Mouse (Mus musculus) erythroblast, embryonic 14.5 days (primary cell): ENCODE data around the gene Htr5a. TPM values are rescaled to one million over a fixed set of nuclear protein-coding genes. Genes with fewer than 3 reads are reported as not detected.

Experiments used
- H3K27me3 ChIP-seq: 2 replicates; pipeline ENCODE4 v1.6.1; 2012; ENCODE audit warnings: inconsistent platforms; ENCODE audit not compliant: control insufficient read depth
- H3K36me3 ChIP-seq: 2 replicates; pipeline ENCODE4 v1.6.1; 2012; ENCODE audit warnings: mild to moderate bottlenecking, inconsistent platforms; ENCODE audit not compliant: control insufficient read depth
- H3K4me1 ChIP-seq: 2 replicates; pipeline ENCODE4 v1.6.1; 2012; ENCODE audit warnings: inconsistent platforms; ENCODE audit not compliant: control insufficient read depth
- H3K4me3 ChIP-seq: replicated peaks from 2 replicates; pipeline ENCODE3; 2012; ENCODE audit warnings: moderate library complexity, mild to moderate bottlenecking, inconsistent platforms
- H3K9me3 ChIP-seq: 2 replicates; pipeline ENCODE4 v1.6.1; 2012; ENCODE audit warnings: low read length, inconsistent platforms, mixed read lengths; ENCODE audit not compliant: control insufficient read depth
- GATA1 ChIP-seq: IDR thresholded peaks from 2 replicates; pipeline ENCODE4 v1.6.1; 2012; ENCODE audit warnings: low read length, inconsistent platforms, mixed read lengths
- TAL1 ChIP-seq: IDR thresholded peaks from 3 replicates; pipeline ENCODE4 v1.6.1; 2012; ENCODE audit warnings: low read length, inconsistent platforms, mixed read lengths
- polyA plus RNA-seq: library from polyadenylated mRNA; stranded (reverse); fragments of >175 nt; gene quantifications from 2 replicates; pipeline ENCODE4 v1.2.3, GENCODE M21; 2012

The Htr5a gene
- polyA plus RNA-seq, 1 experiment = not detected

GRCm38 (mm10) chr5:27879726-27880125, 37.8 kb downstream of the Htr5a start:
- H3K9me3 ChIP-seq = no peaks in the 10 kb centered on the region
- H3K4me3 ChIP-seq = no peak overlapping the region
- TF ChIP-seq GATA1 (no peak), TAL1 (no peak)
- no peaks in the 10 kb centered on the region for H3K36me3 ChIP-seq
- no peaks in the 10 kb centered on the region for H3K4me1 ChIP-seq
- no peaks in the 10 kb centered on the region for H3K27me3 ChIP-seq

GRCm38 (mm10) chr5:27880329-27881036, 38.5 kb downstream of the Htr5a start:
- H3K36me3 ChIP-seq = no peaks in the 10 kb centered on the region

DNA sequence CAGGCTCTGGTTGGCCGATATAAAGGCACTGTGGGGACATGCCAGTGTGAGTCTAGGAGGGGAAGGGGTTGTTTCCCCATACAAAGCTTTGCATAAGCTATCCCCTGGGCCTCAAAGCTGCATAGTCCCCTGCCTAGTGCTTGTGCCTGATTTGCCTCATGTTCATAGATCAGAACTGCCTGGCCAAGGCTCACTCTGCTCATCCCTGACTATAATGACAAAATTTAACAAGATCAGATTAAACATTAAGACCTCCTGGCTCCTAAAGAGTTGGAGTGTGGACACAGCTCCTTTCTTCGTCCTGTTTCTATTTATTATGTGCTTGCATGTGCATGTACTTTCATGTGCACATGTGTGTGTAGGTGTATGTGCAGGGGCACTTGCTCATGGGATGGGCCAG, 39.3 kb downstream of the Htr5a start:
- no peaks in the 10 kb centered on the region for H3K36me3 ChIP-seq
- no peaks in the 10 kb centered on the region for H3K4me1 ChIP-seq
- no peaks in the 10 kb centered on the region for H3K9me3 ChIP-seq
- no peaks in the 10 kb centered on the region for H3K27me3 ChIP-seq
- no peak overlapping the region for H3K4me3 ChIP-seq
- TF ChIP-seq TAL1 (no peak), GATA1 (no peak)

More at GRCm38 (mm10) chr5:27880329-27881036, 38.5 kb downstream of the Htr5a start:
- Histone ChIP-seq H3K4me3 (no peak overlapping the region), H3K27me3 (no peaks in the 10 kb centered on the region), H3K4me1 (no peaks in the 10 kb centered on the region), H3K9me3 (no peaks in the 10 kb centered on the region)
- TF ChIP-seq GATA1 (no peak), TAL1 (no peak)

- TF ChIP-seq GATA1 (no peak), TAL1 (no peak)
- Histone ChIP-seq H3K4me3 (no peak overlapping the region), H3K9me3 (no peaks in the 10 kb centered on the region), H3K36me3 (no peaks in the 10 kb centered on the region), H3K4me1 (no peaks in the 10 kb centered on the region), H3K27me3 (no peaks in the 10 kb centered on the region)
Measured at GRCm38 (mm10) chr5:27888080-27888479, 46.1 kb downstream of the Htr5a start.

GRCm38 (mm10) chr5:27895961-27896360, 54.0 kb downstream of the Htr5a start:
- no peaks in the 10 kb centered on the region for H3K9me3 ChIP-seq

DNA sequence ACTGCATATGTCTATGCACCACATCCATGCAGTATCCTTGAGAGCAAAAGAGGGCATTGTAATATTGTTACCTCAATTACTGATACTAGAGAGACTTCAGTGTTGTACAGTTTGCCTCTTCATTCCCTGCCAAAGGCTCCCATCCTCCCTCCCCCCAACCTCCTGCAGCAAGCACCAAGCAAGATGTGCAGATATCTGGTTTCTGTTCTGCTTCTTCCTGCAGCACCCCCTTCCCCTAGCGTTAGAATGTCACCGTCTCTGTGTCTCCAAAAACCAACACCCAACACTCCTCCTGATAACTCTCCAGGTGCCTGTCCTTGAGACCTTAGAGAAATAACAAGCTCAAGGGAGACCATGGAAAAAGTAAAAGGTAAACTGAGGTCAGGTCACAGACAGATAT, 57.8 kb downstream of the Htr5a start:
- Histone ChIP-seq H3K9me3 (no peaks in the 10 kb centered on the region), H3K4me3 (no peak overlapping the region), H3K27me3 (no peaks in the 10 kb centered on the region), H3K36me3 (no peaks in the 10 kb centered on the region), H3K4me1 (no peaks in the 10 kb centered on the region)
- TF ChIP-seq TAL1 = no peak
- TF ChIP-seq GATA1 = no peak

More at GRCm38 (mm10) chr5:27895961-27896360, 54.0 kb downstream of the Htr5a start:
- Histone ChIP-seq H3K36me3 (no peaks in the 10 kb centered on the region), H3K4me1 (no peaks in the 10 kb centered on the region), H3K4me3 (no peak overlapping the region), H3K27me3 (no peaks in the 10 kb centered on the region)
- TF ChIP-seq TAL1 (no peak), GATA1 (no peak)

DNA sequence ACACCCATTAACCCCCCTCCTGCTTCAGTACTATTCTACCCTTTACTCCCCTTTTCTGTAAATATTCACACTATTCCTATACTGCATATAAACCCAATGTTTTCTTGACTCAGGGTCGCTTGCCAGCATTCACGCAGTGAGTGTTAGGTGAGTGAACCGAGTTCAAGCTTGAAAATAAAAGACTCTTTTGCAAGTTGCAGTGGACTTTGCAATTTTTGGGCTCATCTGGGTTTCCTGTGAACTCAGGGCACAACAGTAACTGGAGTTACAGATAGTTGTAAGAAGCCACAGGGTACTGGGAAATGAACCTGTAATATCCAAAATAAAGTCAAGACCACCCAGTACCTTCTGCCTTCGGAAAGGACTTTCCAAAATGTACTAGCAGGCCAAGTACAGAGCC, 58.2 kb downstream of the Htr5a start:
- no peaks in the 10 kb centered on the region for H3K36me3 ChIP-seq
- H3K27me3 ChIP-seq = no peaks in the 10 kb centered on the region
- H3K4me3 ChIP-seq = no peak overlapping the region
- H3K9me3 ChIP-seq = no peaks in the 10 kb centered on the region
- no peaks in the 10 kb centered on the region for H3K4me1 ChIP-seq
- no peak for TF ChIP-seq TAL1
- TF ChIP-seq GATA1 = no peak

Other genes with a start within 250 kb of the Htr5a start
- 3.4 and 3.5 TPM in 2 replicates for gene Paxip1, start 50.5 kb upstream of the Htr5a start, polyA plus RNA-seq
- gene Insig1, start 229.2 kb downstream of the Htr5a start, polyA plus RNA-seq = 1.1 and 1.8 TPM in 2 replicates